Mouse (Mus musculus) liver, embryonic 13.5 days (tissue): ENCODE data around the gene Map3k20. TPM values are rescaled to one million over a fixed set of nuclear protein-coding genes. Genes with fewer than 3 reads are reported as not detected.

Experiments
- ATAC-seq: fragments of 200-750 bp; cut with Nextera tagmentation; 2 replicates; pipeline ENCODE4 v1.8.0; 2017; ENCODE audit warnings: low read depth, mild to moderate bottlenecking, moderate number of reproducible peaks, moderate library complexity
- DNase-seq: peaks from one replicate; pipeline ENCODE4 v3.0.0; 2022
- H3K27ac ChIP-seq: fragments of 300-500 bp; sonication (generic); 2 replicates; pipeline ENCODE4 v1.5.1; 2015; ENCODE audit warnings: moderate library complexity, mild to moderate bottlenecking, inconsistent platforms
- H3K27me3 ChIP-seq: fragments of 300-500 bp; sonication (generic); 2 replicates; pipeline ENCODE4 v1.6.1; 2015; ENCODE audit warnings: mild to moderate bottlenecking, inconsistent platforms
- H3K36me3 ChIP-seq: fragments of 300-500 bp; sonication (generic); 2 replicates; pipeline ENCODE4 v1.6.1; 2015; ENCODE audit warnings: mild to moderate bottlenecking, inconsistent platforms
- H3K4me1 ChIP-seq: fragments of 300-500 bp; sonication (generic); replicated peaks from 2 replicates; pipeline ENCODE4 v1.6.1; 2015; ENCODE audit warnings: inconsistent platforms
- H3K4me2 ChIP-seq: fragments of 300-500 bp; sonication (generic); 2 replicates; pipeline ENCODE4 v1.6.1; 2015; ENCODE audit warnings: inconsistent platforms, mild to moderate bottlenecking, moderate library complexity
- H3K4me3 ChIP-seq: fragments of 300-500 bp; sonication (generic); replicated peaks from 2 replicates; pipeline ENCODE4 v1.5.1; 2015; ENCODE audit warnings: mild to moderate bottlenecking, inconsistent platforms
- H3K9ac ChIP-seq: fragments of 300-500 bp; sonication (generic); 2 replicates; pipeline ENCODE4 v1.6.1; 2015; ENCODE audit warnings: mild to moderate bottlenecking, inconsistent platforms
- H3K9me3 ChIP-seq: fragments of 300-500 bp; sonication (generic); replicated peaks from 2 replicates; pipeline ENCODE4 v1.6.1; 2016; ENCODE audit warnings: inconsistent platforms
- WGBS: fragments of 180-500 bp; shearing (Covaris S2); methylation state at CpG from one replicate; pipeline ENCODE4 v1.1.7; 2015; ENCODE audit not compliant: insufficient replicate concordance; 5-methylcytosine and 5-hydroxymethylcytosine counted together
- polyA plus RNA-seq: library from polyadenylated mRNA; unstranded; fragments of >200 nt; fragmentation: Nextera tagmentation; extraction: Ambion mirVana; gene quantifications from 2 replicates; pipeline ENCODE4 v1.2.1, GENCODE M21; 2015

Gene Map3k20
- polyA plus RNA-seq, 1 experiment from 2014 or later, result 6.8 TPM

- ATAC-seq (no peak), DNase-seq (no peak)
- Histone ChIP-seq H3K4me2 (no peak overlapping the region), H3K4me3 (no peak overlapping the region), H3K27me3 (no peaks in the 10 kb centered on the region), H3K9ac (no peak overlapping the region), H3K36me3 (peaks cover 12% of the 10 kb centered on the region; the same call in 1 of the 2 replicates), H3K4me1 (no peaks in the 10 kb centered on the region), H3K9me3 (no peaks in the 10 kb centered on the region), H3K27ac (no peak overlapping the region)
- 73% methylated on average over 12 of the region's 12 CpGs for WGBS
Measured at GRCm38 (mm10) chr2:72405621-72406555, 120.5 kb downstream of the Map3k20 start.

- WGBS, result 32% methylated on average over 10 of the region's 10 CpGs
- H3K27ac ChIP-seq, result no peak overlapping the region
- no peaks in the 10 kb centered on the region for H3K4me1 ChIP-seq
- no peak overlapping the region for H3K4me2 ChIP-seq
- no peak overlapping the region for H3K4me3 ChIP-seq
- H3K9ac ChIP-seq, result no peak overlapping the region
- ATAC-seq, result no peak
- no peaks in the 10 kb centered on the region for H3K9me3 ChIP-seq
- no peaks in the 10 kb centered on the region for H3K27me3 ChIP-seq
- DNase-seq, result no peak
- H3K36me3 ChIP-seq, result peaks cover 11% of the 10 kb centered on the region; the same call in 1 of the 2 replicates
Measured at GRCm38 (mm10) chr2:72406701-72407100, 121.3 kb downstream of the Map3k20 start.

- H3K36me3 ChIP-seq, result peaks cover 7% of the 10 kb centered on the region; the same call in 1 of the 2 replicates
- H3K9me3 ChIP-seq, result no peaks in the 10 kb centered on the region
- ATAC-seq (no peak), DNase-seq (no peak)
- no peak overlapping the region for H3K4me3 ChIP-seq
- no peaks in the 10 kb centered on the region for H3K27me3 ChIP-seq
- no peaks in the 10 kb centered on the region for H3K4me1 ChIP-seq
- no peak overlapping the region for H3K4me2 ChIP-seq
- WGBS, result 84% methylated on average over 17 of the region's 17 CpGs
- no peak overlapping the region for H3K27ac ChIP-seq
- no peak overlapping the region for H3K9ac ChIP-seq
Measured at GRCm38 (mm10) chr2:72407341-72408092, 122.1 kb downstream of the Map3k20 start.

- 50% methylated on average over 10 of the region's 10 CpGs for whole genome bisulfite sequencing
- Histone ChIP-seq H3K4me2 (no peak overlapping the region), H3K27me3 (no peaks in the 10 kb centered on the region), H3K4me3 (no peak overlapping the region), H3K36me3 (0 out of 2 replicates have a peak, but pooled peaks cover 3% of the 10 kb centered on the region), H3K9me3 (no peaks in the 10 kb centered on the region), H3K9ac (no peak overlapping the region), H3K27ac (no peak overlapping the region), H3K4me1 (no peaks in the 10 kb centered on the region)
- ATAC-seq, result no peak
- DNase-seq, result no peak
Measured at GRCm38 (mm10) chr2:72409968-72410367, 124.5 kb downstream of the Map3k20 start.

GRCm38 (mm10) chr2:72412266-72412665, 126.8 kb downstream of the Map3k20 start:
- ATAC-seq, result no peak
- no peak overlapping the region for H3K4me3 ChIP-seq
- H3K4me2 ChIP-seq, result no peak overlapping the region
- 70% methylated on average over 4 of the region's 4 CpGs for WGBS
- no peak overlapping the region for H3K9ac ChIP-seq
- no peak for DNase-seq
- H3K36me3 ChIP-seq, result 0 out of 2 replicates have a peak, but pooled peaks cover 3% of the 10 kb centered on the region
- H3K4me1 ChIP-seq, result no peaks in the 10 kb centered on the region
- H3K9me3 ChIP-seq, result no peaks in the 10 kb centered on the region
- H3K27me3 ChIP-seq, result no peaks in the 10 kb centered on the region
- H3K27ac ChIP-seq, result no peak overlapping the region

GRCm38 (mm10) chr2:72415416-72415815, 130.0 kb downstream of the Map3k20 start:
- H3K9ac ChIP-seq, result no peak overlapping the region
- peaks cover 11% of the 10 kb centered on the region; the same call in 1 of the 2 replicates for H3K36me3 ChIP-seq
- no peaks in the 10 kb centered on the region for H3K27me3 ChIP-seq
- no peak for DNase-seq
- 77% methylated on average over 5 of the region's 5 CpGs for WGBS
- no peak overlapping the region for H3K27ac ChIP-seq
- no peaks in the 10 kb centered on the region for H3K4me1 ChIP-seq
- H3K9me3 ChIP-seq, result no peaks in the 10 kb centered on the region
- no peak overlapping the region for H3K4me2 ChIP-seq
- no peak overlapping the region for H3K4me3 ChIP-seq
- no peak for ATAC-seq

GRCm38 (mm10) chr2:72416095-72417080, 131.0 kb downstream of the Map3k20 start:
- peaks cover 11% of the 10 kb centered on the region; the same call in 1 of the 2 replicates for H3K36me3 ChIP-seq
- no peaks in the 10 kb centered on the region for H3K27me3 ChIP-seq
- H3K9ac ChIP-seq, result no peak overlapping the region
- no peak for ATAC-seq
- H3K4me2 ChIP-seq, result no peak overlapping the region
- H3K4me3 ChIP-seq, result no peak overlapping the region
- DNase-seq, result no peak
- H3K9me3 ChIP-seq, result no peaks in the 10 kb centered on the region
- H3K27ac ChIP-seq, result no peak overlapping the region
- 69% methylated on average over 14 of the region's 14 CpGs for WGBS
- H3K4me1 ChIP-seq, result no peaks in the 10 kb centered on the region

- no peak overlapping the region for H3K4me3 ChIP-seq
- no peak overlapping the region for H3K4me2 ChIP-seq
- no peak overlapping the region for H3K27ac ChIP-seq
- DNase-seq (no peak), ATAC-seq (no peak)
- WGBS, result 84% methylated on average over 5 of the region's 5 CpGs
- no peaks in the 10 kb centered on the region for H3K27me3 ChIP-seq
- no peaks in the 10 kb centered on the region for H3K4me1 ChIP-seq
- H3K9me3 ChIP-seq, result no peaks in the 10 kb centered on the region
- peaks cover 8% of the 10 kb centered on the region; the same call in 1 of the 2 replicates for H3K36me3 ChIP-seq
- H3K9ac ChIP-seq, result no peak overlapping the region
Measured at GRCm38 (mm10) chr2:72420561-72420960, 135.1 kb downstream of the Map3k20 start.

- 82% methylated on average over 7 of the region's 7 CpGs for WGBS
- DNase-seq, result no peak
- no peaks in the 10 kb centered on the region for H3K36me3 ChIP-seq
- no peaks in the 10 kb centered on the region for H3K27me3 ChIP-seq
- H3K9me3 ChIP-seq, result no peaks in the 10 kb centered on the region
- no peak for ATAC-seq
- H3K4me3 ChIP-seq, result no peak overlapping the region
- H3K4me1 ChIP-seq, result no peaks in the 10 kb centered on the region
- no peak overlapping the region for H3K4me2 ChIP-seq
- H3K9ac ChIP-seq, result no peak overlapping the region
- no peak overlapping the region for H3K27ac ChIP-seq
Measured at GRCm38 (mm10) chr2:72424656-72425055, 139.2 kb downstream of the Map3k20 start.

- H3K4me3 ChIP-seq, result no peak overlapping the region
- no peaks in the 10 kb centered on the region for H3K36me3 ChIP-seq
- H3K9me3 ChIP-seq, result no peaks in the 10 kb centered on the region
- no peaks in the 10 kb centered on the region for H3K4me1 ChIP-seq
- 68% methylated on average over 8 of the region's 8 CpGs for WGBS
- ATAC-seq (no peak), DNase-seq (no peak)
- H3K27me3 ChIP-seq, result no peaks in the 10 kb centered on the region
- H3K4me2 ChIP-seq, result no peak overlapping the region
- H3K27ac ChIP-seq, result no peak overlapping the region
- H3K9ac ChIP-seq, result no peak overlapping the region
Measured at GRCm38 (mm10) chr2:72426776-72427175, 141.3 kb downstream of the Map3k20 start.
